Mouse (Mus musculus) splenic B cell, adult 2 months (primary cell): ENCODE results near the gene Ifitm7.

Experiments used
- DNase-seq: peaks from one replicate; pipeline ENCODE4 v3.0.0-alpha.2; 2011; ENCODE audit warnings: low read depth, low spot score
- H3K27me3 ChIP-seq: 2 replicates; pipeline ENCODE4 v1.6.1; 2012; ENCODE audit warnings: mild to moderate bottlenecking, low read length, moderate library complexity, mixed read lengths; ENCODE audit not compliant: control insufficient read depth, poor library complexity, insufficient read depth, severe bottlenecking
- H3K36me3 ChIP-seq: 2 replicates; pipeline ENCODE4 v1.6.1; 2012; ENCODE audit warnings: mild to moderate bottlenecking, low read length, moderate library complexity, mixed read lengths; ENCODE audit not compliant: control insufficient read depth, poor library complexity, insufficient read depth, severe bottlenecking

The Ifitm7 gene

GRCm38 (mm10) chr16:13986574-13987478 lies at the start of gene Ifitm7, which contains the start of gene 2900011O08Rik:
TSS of gene Ifitm7 (minus strand) at chr16:13986888.
TSS of gene 2900011O08Rik (plus strand) at chr16:13986604.
- Histone ChIP-seq H3K27me3 (no peaks in the 10 kb centered on the region), H3K36me3 (no peaks in the 10 kb centered on the region)
- DNase-seq: no peak

GRCm38 (mm10) chr16:14033076-14033475 lies 46.4 kb upstream of the Ifitm7 start:
- DNase-seq: no peak
- H3K36me3 ChIP-seq: no peaks in the 10 kb centered on the region
- H3K27me3 ChIP-seq: no peaks in the 10 kb centered on the region

GRCm38 (mm10) chr16:14030650-14031049 lies 44.0 kb upstream of the Ifitm7 start:
- no peak for DNase-seq
- Histone ChIP-seq H3K36me3 (no peaks in the 10 kb centered on the region), H3K27me3 (no peaks in the 10 kb centered on the region)

- no peak for DNase-seq
- Histone ChIP-seq H3K36me3 (no peaks in the 10 kb centered on the region), H3K27me3 (no peaks in the 10 kb centered on the region)
Measured at GRCm38 (mm10) chr16:14029851-14030250, 43.2 kb upstream of the Ifitm7 start.

- H3K27me3 ChIP-seq: no peaks in the 10 kb centered on the region
- DNase-seq: no peak
- H3K36me3 ChIP-seq: no peaks in the 10 kb centered on the region
Measured at GRCm38 (mm10) chr16:14029072-14029471, 42.4 kb upstream of the Ifitm7 start.

GRCm38 (mm10) chr16:14025091-14025990 lies 38.7 kb upstream of the Ifitm7 start:
- H3K27me3 ChIP-seq: no peaks in the 10 kb centered on the region
- no peaks in the 10 kb centered on the region for H3K36me3 ChIP-seq
- DNase-seq: no peak

- H3K27me3 ChIP-seq: no peaks in the 10 kb centered on the region
- H3K36me3 ChIP-seq: no peaks in the 10 kb centered on the region
- DNase-seq: no peak
Measured at GRCm38 (mm10) chr16:14021166-14021822, 34.6 kb upstream of the Ifitm7 start.

- Histone ChIP-seq H3K36me3 (no peaks in the 10 kb centered on the region), H3K27me3 (no peaks in the 10 kb centered on the region)
- DNase-seq: no peak
Measured at GRCm38 (mm10) chr16:14017306-14017705, 30.6 kb upstream of the Ifitm7 start.

- Histone ChIP-seq H3K36me3 (no peaks in the 10 kb centered on the region), H3K27me3 (no peaks in the 10 kb centered on the region)
- DNase-seq: no peak
Measured at GRCm38 (mm10) chr16:14009966-14010365, 23.3 kb upstream of the Ifitm7 start.

- no peak for DNase-seq
- Histone ChIP-seq H3K36me3 (no peaks in the 10 kb centered on the region), H3K27me3 (no peaks in the 10 kb centered on the region)
Measured at GRCm38 (mm10) chr16:14008708-14009107, 22.0 kb upstream of the Ifitm7 start.

- Histone ChIP-seq H3K27me3 (no peaks in the 10 kb centered on the region), H3K36me3 (no peaks in the 10 kb centered on the region)
- DNase-seq: no peak
Measured at GRCm38 (mm10) chr16:14008081-14008480, 21.4 kb upstream of the Ifitm7 start.

GRCm38 (mm10) chr16:14005266-14005665 lies 18.6 kb upstream of the Ifitm7 start:
- no peak for DNase-seq
- H3K36me3 ChIP-seq: no peaks in the 10 kb centered on the region
- H3K27me3 ChIP-seq: no peaks in the 10 kb centered on the region

GRCm38 (mm10) chr16:14004726-14005125 lies 18.0 kb upstream of the Ifitm7 start:
- DNase-seq: no peak
- Histone ChIP-seq H3K36me3 (no peaks in the 10 kb centered on the region), H3K27me3 (no peaks in the 10 kb centered on the region)

- DNase-seq: peak; percentile 2
- no peaks in the 10 kb centered on the region for H3K27me3 ChIP-seq
- no peaks in the 10 kb centered on the region for H3K36me3 ChIP-seq
Measured at GRCm38 (mm10) chr16:14004170-14004569, 17.5 kb upstream of the Ifitm7 start.
